Mouse (Mus musculus) cerebellum, adult 18-20 months (tissue): ENCODE data around the gene Mki67.

Source experiments
- DNase-seq, 2 experiments: peaks; one replicate each; pipeline ENCODE4 v3.0.0; 2021

Gene Mki67

DNA sequence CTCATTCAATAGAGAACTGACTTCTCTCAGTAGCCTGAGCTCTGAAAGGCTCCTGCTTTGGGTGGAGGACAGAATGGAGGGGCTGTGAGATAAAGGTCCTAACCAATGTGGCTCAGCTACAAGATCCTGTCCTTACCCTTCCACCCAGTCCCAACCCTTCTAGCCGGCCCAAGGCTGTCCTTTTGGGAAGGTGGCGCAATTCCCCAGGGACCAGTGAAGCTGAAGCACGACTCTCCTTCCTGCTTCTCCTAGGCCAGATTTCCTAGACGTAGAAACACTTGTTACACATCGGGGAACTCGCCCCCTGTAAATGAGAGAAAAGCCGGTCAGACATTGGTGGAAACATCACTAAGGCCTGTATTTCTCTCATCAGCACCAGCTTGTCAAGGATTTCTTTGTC, 52.0 kb downstream of the Mki67 start:
- no peak for DNase-seq

DNA sequence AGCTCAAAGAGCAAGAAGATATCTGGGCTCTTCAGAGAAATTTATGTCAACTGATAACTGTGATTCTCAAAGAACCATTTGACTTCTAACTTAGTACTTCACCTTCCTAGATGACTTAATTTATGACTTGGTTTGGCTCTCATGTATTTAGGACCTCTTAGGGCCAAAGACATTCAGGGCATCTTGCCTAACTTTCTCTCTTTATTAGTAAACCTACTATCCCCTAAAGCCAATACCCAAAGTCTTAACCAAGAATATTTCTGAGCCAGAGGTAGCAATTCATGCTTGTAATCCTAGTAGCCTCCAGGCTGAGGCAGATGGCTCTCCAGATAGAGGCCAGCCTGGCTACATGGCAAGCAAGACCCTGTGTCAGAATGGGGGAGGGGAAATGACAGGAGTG, 55.8 kb downstream of the Mki67 start:
- no peak for DNase-seq

GRCm38 (mm10) chr7:135659314-135659935, 56.7 kb downstream of the Mki67 start:
- no peak for DNase-seq

GRCm38 (mm10) chr7:135658150-135658549, 58.0 kb downstream of the Mki67 start:
- DNase-seq, result no peak

GRCm38 (mm10) chr7:135655113-135655512, 61.0 kb downstream of the Mki67 start:
- no peak for DNase-seq

- no peak for DNase-seq
Measured at GRCm38 (mm10) chr7:135654288-135654687, 61.9 kb downstream of the Mki67 start.

DNA sequence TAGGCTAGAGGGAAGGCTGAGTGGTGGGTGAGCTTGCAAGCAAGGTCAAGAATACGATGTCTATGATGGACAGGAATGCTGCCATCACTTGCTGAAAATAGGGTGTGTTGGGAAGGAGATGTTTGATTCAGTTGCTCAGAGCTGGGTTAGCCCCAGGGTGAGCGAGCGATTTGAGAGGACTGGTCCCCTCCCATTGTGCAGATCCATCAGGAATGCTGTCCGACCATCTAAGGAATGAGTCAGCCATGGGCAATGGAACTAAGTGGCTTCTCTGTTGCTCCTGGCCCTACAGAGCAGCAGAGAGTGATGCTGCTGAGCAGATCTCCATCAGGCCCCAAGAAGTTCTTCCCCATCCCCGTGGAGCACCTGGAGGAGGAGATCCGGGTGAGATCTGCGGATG, 62.6 kb downstream of the Mki67 start:
- DNase-seq, result no peak

DNA sequence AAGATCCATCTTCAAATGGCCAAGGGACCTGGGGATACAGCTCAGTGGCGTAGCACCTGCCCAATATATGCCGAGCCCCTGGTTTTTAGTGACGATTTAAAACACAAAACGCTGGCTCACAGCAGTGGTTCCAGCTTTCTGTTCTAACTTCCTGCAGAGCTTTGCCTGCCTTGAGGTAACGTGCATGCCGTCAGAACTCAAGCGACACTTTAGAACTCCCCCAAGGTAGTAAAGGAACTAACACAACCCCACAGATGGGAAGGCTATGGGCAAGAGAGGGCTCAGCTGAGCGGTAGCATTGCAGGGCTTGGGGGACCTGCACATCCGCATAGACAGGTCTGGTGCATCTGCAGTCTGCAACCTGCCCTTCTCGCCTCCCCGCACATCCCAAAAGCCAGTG, 63.4 kb downstream of the Mki67 start:
- no peak for DNase-seq

GRCm38 (mm10) chr7:135651831-135652511, 64.2 kb downstream of the Mki67 start:
- no peak for DNase-seq

- no peak for DNase-seq
Measured at GRCm38 (mm10) chr7:135650061-135650460, 66.1 kb downstream of the Mki67 start.

- no peak for DNase-seq
Measured at GRCm38 (mm10) chr7:135649306-135649705, 66.9 kb downstream of the Mki67 start.

DNA sequence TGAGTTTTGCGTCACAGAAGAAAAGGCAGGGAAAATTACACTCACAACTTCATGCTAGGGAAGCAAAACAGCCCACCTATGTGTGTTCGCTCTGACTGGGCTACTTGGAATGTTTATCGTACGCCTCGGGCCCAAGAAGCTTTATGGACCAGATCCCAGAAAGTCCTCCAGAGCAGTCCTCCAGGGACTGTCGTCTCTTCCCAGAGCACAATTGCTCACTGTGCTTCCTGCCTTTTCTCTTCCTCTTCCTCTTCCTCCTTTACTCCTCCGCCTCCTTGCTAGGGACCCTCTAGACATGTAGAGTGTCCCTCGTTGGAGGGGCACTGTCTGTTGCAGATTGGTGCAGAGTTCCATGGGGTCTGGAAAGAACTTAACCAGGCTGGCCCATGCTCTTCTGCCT, 67.3 kb downstream of the Mki67 start:
- no peak for DNase-seq

DNA sequence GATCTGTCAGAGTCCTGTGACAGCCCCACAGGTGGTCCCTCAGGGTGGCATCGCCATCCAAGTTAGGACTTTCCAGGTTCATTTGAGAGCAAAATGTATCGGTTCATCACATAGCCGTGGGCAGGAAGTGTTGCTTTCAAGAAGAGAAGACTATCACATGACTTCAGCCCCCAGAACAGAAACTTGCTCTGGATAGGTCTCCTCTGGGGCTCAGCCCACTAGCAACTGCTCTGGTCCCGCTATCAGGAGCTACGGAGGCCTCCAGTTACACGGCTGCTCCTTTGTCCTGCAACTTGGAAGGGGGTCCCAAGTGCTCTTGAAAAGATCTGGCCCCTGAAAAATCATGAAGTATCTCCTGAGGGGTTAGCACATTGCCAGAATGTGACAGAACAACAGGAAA, 69.2 kb downstream of the Mki67 start:
- no peak for DNase-seq

- DNase-seq, result no peak
Measured at GRCm38 (mm10) chr7:135644452-135644851, 71.7 kb downstream of the Mki67 start.

DNA sequence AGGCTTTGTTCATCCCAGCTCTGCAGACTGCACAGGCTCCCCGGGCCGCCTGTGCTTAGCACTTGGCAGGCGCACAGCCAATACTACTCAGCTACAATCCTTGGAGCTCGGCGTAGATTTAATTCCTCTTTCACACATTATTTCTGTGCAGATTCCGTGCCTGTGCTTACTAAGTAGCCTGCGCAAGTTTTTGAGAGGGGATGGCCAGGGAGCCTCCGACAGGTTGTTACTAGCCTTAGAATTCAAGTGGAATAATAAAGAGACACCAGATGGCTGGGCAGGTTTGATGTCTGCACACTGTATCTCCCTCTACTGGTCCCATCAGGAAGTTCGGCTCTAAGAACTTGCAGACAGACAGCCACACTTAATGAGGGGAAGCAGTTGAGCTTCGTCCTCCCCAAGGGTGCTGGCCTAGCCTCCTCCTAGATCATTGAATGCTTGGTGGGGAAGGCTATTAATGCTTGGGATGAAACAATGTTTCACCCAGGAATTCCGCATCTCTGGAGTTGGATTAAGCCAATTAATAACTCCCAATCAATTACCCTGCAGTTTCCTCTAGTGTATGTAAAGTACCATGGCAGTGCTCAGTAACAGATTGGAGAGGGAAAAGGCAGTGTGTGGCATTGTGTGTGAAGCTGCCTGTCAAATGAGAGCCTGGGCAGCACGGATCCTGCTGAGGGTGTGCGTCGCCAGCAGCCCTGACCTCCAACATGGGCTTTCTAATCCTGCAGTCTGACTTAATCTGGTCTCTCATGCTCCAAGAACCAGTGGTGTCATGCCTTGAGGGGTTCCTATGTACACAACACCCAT, 74.3 kb downstream of the Mki67 start:
- peak; percentile 73 for DNase-seq
